Mouse (Mus musculus): ENCODE results near the gene Olfr544.

Olfr544 gene

DNA sequence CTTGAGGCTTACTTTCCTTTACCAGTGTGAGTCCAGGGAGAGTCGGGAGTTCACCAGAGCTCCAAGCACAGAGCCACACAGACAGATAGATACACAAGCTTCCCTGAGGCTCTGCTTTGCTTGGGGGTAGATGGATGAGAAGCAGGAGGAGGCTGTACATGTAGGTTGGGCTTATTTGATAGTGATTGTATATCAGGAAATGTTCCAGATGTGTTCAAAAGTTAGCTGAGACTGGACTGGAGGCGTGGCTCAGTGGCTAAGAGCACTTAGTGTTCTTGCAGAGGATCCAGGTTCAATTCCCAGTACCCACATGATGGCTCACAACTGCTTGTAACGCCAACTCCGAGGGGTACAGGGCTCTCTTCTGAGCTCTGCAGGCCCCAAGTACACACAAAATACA is 9.7 kb downstream of the Olfr544 start:
- no peak for DNase-seq (ENCODE audit: low spot score in 2 of 2)

DNA sequence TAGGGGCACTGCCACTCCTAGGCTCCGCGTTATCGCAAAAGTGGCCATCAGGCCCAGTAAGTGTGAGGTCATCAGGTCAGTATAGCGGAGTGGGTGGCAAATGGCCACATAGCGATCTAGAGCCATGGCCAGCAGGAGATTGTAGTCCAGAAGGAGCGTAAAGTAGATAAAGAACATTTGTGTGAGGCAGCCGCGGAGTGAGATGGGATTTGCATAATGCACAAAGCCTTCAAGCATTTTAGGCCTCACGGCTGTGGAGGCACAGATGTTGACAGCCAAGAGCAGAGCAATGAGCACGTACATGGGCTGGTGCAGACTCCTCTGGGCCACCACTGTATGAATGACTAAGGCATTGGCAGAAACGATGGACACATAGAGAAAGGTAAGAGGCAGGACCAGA is 10.7 kb downstream of the Olfr544 start:
- no peak for DNase-seq (ENCODE audit: low spot score in 2 of 2)

DNA sequence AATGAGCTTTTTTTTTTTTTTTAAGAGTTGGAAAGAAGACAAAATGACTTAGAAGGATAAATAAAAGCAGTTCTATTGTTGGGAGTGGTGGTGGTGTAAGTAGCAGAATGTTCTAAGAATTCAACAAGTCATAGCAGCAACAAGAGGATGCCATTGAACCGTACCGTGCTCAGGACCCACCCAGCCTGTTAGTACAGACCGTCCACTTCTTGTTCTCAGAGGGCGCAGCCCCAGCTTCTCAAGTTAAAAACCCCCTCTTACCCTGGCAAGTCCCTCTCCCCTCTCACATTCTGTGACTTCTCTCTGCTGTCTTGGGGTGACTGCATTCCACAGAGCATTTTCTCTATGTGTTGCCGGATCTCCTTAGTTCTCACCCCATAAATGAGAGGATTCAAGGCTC is 11.5 kb downstream of the Olfr544 start:
- DNase-seq (ENCODE audit: low spot score in 2 of 2) = no peak

DNA sequence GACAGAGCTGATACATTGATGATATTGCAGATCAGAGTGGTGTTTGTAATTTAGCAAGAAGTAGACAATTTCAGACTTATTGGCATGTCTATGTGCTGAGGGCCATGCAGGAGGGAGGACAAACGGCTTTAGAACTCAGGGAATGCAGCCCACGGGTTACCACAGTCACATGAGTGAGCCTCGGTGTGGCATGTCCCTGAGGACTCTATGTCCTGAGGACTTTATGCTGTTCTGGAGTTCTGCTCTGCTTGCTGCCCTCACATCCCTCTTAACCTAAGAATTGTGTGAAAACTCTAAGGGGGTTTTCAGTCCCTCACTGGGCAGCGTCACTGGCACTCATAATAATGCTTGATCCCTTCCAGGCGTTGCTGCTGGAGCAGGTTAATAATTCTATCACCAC is 15.4 kb downstream of the Olfr544 start:
- no peak for DNase-seq (ENCODE audit: low spot score in 2 of 2)

DNA sequence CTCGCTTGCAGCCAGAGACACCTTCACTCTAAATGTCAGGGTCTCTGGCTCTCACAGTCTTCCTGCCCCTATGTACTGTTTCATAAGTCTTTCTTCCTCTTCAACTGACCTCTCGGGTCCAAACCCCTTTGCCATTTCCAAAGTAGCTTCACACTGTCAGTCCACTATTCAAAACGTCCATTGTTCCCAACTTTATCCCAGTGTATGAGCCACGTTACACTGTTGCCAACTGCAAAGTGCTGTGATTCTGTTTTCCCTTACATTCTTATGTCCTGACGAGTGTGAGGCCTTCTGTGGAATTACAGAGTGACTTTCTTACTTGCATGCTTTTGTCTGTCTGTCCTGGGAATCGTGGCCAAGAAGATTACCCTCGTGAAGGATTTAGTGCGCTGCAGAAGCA is 20.5 kb downstream of the Olfr544 start:
- DNase-seq (ENCODE audit: low spot score in 2 of 2) = no peak

DNA sequence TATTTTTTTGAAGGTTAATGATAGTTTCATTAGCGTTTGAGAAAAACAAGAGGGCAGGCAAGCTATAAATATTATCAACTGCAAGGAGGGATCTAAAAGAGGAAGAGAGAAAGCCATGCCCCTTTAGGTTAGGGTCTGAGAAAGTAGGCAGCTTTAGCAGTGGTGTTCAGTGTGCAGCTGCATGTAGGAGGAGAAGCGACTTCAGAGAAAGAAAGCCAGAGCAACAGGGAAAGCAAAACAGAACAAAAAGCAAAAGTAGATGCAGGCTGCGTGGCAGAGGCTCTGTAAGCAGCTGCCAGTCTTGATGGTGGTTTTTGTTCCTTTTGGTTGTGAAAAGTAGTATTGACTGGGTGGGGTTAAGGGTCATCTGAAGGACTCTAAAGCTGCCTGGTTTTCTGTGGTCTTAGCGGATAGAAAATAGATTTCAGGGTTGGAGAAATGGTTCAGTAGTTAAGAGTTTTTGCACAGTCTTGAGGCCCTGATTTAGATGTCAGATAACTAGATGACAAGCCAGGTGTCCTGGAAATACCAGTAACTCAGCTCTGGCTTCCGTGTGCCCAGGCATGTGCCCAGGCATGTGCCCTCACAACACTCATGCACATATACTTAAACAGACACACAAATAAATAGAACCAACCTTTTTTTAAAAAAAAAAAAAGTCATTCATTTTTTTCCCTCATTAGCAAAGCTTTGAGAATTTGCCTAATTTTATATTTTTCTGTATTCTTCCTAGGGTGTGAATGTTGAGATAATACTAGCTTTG is 29.3 kb downstream of the Olfr544 start:
- DNase-seq (ENCODE audit: low spot score in 2 of 2) = peak; percentile 46 to 47

DNA sequence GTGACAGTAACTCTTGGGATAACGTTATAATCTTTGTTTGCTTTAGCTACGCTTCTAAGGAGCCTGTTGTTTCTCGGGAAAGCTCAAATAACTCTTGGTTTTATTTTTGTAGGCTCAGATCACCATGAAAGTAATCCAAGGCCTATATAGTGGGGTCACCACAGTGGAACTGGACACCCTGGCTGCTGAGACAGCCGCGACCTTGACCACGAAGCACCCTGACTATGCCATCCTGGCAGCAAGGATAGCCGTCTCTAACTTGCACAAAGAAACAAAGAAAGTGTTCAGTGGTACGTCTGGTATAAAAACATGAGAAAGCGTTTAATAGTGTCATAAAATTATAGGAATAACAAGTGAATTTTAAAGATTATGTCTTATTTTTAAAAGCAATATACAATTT is 41.7 kb downstream of the Olfr544 start:
- no peak for DNase-seq (ENCODE audit: low spot score in 2 of 2)

DNA sequence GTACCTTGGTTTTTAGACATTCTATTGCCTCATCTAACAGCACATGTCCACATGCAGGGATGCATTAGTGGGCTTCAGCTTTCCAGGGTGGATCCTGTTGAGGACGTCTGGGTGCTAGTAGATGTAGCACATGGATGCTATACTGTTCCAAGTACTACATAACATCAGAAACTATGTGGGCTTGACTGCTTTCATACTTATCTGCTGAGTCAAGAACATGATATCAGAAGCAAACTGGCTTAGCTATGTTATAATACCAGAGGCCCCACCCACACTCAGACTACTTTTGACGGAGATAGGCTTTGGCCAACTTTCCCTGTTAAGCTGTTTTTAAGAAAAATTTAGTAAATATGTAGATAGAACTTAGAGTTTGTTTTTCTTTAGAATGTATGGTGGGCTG is 43.8 kb downstream of the Olfr544 start:
- DNase-seq (ENCODE audit: low spot score in 2 of 2) = peak in 1 of 2 experiments; percentile 37

DNA sequence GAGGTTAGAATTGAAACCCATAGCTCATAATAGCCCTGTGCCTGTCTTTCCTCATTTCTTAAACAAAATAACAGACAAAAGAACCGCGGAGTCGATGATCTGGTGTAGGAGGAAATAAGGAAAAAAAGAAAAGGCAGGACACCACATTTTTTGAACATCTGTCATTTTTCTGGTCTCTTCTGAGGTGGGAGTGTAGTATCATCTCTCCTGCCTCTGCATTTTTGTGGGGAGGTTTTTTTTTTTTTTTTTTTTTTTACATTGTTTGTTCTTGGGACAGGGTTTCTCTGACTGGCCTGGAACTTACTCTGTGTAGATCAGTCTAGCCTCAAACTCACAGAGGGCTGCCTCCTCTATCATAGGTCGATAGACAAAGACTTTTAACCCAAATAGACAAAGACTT is 45.7 kb downstream of the Olfr544 start:
- no peak for DNase-seq (ENCODE audit: low spot score in 2 of 2)

DNA sequence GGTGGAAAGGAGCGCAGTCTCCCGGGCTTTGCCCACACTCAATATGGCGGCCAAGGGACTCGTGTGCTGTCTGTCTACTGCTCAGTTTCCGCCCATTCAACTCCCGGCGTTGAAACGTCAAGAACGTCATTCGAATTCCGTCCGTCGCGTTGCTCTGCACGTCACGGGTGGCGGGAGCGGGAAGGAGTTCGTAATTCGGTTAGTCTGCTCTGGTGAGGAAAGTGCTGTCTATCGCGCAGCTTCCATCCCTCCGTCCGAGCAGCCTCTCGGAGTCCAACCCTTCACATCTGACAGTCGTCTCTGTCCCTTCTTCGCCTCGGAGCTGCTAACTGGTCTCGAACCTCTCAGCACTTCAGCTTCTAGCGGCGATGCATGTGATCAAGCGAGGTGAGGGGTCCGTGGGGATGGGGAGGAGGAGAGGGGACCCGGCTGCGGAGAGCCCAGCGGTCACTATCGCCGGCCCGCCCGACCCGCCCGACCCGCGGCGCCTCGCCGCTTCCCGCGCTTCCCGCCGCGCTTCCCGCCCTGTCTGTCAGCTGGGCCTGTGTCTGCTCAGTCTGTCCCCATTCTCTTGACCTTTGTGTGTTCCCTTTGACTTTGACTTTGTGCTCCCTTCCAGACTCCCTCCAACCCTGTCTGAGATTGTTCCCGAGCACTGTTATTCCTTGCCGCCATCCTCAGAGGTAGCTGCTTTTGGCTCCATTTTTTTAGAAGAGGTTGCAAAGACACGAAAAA is 46.3 kb downstream of the Olfr544 start, which contains the start of gene Rrm1:
Gene Rrm1 (plus strand): TSS at position 39 of the 735 bp plus-strand sequence.
- DNase-seq (ENCODE audit: low spot score in 2 of 2) = peak; percentile 93 to 96

DNA sequence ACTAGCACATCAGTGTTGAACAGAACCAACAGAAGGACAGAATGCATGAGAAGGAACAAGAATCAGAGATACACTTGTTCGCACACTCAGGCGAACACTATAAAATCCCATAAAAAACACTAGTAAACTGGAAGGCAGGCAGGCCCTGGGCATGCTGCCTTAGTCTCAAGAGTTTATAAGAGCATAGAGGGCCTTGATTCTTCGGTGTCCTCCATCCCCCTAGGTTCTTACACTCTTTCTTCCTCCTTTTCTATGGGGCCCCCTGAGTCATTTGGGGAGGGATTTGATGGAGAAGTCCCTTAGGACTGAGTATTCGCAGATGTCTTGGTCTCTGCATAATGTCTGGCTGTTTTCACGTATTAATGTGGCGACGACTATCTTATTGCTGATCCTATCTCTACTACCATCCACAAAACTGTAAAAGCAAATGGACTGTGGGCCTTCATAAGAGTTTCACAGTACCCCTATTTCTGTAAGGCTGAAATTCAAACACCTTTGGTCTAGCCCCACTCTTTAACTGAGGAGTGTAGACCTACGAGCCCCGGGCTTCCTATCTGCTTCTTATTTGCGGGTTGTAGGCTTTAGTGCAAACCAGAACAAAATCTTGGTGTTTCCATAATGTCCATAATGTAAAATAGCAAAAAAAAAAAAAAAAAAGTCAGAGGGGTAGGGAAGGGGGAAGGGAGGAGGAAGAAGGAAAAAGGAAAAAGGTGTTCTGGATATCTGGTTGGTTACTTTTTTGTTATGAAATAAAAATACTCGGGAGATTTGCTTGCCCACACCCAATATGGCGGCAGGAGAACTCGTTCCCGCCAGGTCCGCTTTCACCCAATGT is 47.1 kb downstream of the Olfr544 start:
- no peak for DNase-seq (ENCODE audit: low spot score in 2 of 2)

DNA sequence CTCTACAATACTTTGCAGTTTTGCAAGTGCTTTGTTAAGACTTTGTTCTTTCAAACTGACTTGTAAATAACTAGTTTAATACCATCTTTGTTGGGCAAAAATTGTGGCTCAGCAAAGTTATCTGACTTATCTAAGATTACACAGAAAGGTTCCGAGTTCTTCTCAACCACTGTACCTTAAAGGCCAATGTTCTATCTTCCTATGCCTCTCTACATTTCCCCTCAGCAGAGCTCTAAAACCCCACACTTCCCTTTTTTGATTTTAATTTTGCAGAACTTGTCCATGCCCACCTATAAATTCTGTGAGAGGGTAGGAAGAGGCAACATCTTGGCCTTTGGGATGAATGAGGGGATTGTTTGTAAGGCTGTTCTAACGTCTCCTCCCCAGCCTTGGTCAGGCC is 53.8 kb downstream of the Olfr544 start:
- DNase-seq (ENCODE audit: low spot score in 2 of 2) = no peak
